Mouse (Mus musculus) c-Kit-positive CD71-positive TER-119-negative erythroid progenitor cells, embryonic 14.5 days (primary cell): Measurements from ENCODE around the gene Fut7.

ENCODE experiments used
- DNase-seq: peaks from one replicate; pipeline ENCODE4 v3.0.0-alpha.2; 2013; ENCODE audit warnings: low read depth

Gene Fut7

GRCm38 (mm10) chr2:25425481-25425880, 2.4 kb downstream of the Fut7 start:
- no peak for DNase-seq

GRCm38 (mm10) chr2:25426721-25427191, 3.7 kb downstream of the Fut7 start:
- DNase-seq, result peak; percentile 60

DNA sequence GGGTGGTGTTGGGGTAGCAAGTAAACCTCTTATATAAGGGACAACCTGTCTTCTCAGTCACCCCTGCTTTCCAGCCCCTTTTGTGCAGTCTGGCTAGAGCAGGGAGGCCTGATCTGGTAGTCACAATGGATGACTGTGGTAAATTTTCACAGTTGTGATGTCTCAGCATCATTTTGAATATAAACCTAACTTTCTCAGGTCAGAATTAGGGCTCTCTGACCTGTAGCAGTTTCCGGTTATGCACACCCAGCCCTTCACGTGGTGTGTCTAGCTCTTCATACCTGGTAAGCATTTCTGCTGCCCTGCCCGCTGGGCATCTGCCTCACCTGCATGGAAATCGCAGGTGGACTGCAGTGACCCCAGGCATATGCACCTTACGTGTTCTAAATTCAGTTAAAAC, 4.2 kb downstream of the Fut7 start:
- DNase-seq, result no peak

DNA sequence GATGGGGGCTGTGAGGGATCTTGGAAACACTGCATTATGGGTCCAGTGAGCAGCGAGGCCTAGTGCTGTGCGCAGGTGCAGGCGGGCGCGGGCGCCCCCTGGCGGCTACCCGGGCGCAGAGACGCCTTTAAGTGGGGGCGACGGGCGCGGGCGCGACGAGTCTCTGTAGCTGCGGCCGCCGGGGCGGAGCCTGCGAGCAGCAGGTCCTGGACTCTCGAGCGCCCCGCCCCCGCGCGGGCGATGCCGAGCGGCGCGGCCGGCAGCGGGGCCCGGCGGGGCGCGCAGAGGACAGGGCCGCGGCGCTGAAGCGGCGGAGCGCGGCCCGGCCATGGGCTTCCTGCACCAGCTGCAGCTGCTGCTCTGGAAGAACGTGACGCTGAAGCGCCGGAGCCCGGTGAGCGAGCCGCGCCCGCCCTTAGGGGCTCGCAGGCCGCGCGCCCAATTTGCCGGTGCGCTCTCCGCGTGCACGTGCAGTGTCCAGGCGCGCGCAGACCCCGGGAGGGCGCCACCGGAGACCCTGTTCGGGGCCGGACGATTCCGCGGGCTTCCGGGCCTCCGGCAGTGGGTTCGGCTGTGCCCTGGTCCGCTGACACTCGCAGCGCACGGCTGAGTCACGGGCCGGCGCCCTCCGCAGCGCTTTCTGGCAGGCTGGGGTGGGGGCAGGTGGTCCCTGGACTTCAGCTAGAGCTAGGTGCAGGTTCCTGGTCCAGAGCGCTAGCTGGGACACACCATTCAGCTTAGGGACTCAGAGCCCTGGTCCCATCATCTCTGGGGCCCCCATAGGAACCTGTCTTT, 5.6 kb downstream of the Fut7 start, which contains the start of gene Abca2:
Abca2 (plus strand) TSS at position 262 of the 795 bp plus-strand sequence.
- peak; percentile 84 for DNase-seq

GRCm38 (mm10) chr2:25429435-25430180, 6.5 kb downstream of the Fut7 start:
- DNase-seq, result no peak

DNA sequence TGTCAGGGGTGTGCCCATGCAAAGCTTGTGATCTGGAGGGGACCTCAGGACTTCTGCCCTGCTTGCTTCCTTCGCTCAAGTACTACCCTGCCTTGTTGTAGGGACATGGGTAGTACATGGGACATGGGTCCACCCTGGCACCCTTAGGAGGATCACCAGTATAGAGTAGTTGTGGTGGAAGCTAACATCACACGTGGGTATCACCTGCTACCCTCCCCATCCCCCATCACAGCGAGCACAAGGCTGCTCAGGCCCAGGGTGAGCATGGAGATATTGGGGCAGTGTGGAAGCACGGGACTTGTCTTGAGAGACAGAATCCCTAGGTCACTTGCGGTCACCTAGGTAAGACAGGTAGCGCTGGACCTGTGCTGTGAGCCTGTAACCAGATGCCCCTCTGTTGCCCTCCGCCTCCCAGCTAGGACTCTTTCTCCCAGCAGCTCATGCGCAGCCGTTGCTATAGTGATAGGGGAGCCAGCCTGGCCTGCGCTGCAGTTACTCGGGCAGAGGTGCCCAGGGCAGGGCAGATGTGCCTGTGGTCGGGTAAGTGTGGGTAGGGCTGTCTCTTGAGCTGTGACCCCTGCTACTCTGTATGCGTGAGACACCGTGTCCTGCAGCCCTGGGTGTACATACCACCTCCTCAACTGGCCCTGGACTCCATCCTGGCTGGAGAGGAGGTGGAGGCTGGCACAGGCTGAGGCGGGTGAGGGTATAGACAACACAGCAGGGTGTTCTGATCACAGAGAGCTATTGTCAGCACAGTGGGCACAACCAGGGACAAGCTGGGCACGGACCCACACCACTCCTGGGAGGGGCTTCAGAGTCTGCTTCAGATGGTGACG, 7.5 kb downstream of the Fut7 start:
- no peak for DNase-seq

DNA sequence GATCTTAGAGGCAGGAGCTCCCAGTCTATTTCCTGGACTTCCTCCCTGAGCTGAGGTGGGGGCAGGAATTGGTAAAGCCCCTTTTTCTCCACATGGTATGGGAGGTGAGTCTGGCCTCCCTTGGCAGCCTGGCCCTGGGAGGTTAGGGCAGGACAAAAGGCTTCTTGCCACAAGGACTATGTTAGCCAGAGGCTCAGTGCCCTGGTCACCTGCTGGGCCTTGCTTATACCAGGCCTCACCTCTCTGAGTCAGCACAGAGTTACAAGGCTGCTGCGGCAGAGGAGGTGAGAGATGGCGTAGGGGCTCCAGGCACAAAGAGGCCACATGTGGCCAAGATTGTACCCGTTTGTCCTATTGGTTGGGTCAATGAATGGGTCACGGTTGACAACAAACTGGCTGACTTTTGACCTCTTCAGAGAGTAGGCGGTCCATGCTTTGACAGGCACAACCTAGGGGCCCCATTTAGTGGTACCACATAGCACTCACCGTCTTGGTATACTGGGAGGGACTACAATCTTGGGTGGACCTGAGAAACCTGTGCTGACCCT, 8.3 kb downstream of the Fut7 start:
- DNase-seq, result no peak

DNA sequence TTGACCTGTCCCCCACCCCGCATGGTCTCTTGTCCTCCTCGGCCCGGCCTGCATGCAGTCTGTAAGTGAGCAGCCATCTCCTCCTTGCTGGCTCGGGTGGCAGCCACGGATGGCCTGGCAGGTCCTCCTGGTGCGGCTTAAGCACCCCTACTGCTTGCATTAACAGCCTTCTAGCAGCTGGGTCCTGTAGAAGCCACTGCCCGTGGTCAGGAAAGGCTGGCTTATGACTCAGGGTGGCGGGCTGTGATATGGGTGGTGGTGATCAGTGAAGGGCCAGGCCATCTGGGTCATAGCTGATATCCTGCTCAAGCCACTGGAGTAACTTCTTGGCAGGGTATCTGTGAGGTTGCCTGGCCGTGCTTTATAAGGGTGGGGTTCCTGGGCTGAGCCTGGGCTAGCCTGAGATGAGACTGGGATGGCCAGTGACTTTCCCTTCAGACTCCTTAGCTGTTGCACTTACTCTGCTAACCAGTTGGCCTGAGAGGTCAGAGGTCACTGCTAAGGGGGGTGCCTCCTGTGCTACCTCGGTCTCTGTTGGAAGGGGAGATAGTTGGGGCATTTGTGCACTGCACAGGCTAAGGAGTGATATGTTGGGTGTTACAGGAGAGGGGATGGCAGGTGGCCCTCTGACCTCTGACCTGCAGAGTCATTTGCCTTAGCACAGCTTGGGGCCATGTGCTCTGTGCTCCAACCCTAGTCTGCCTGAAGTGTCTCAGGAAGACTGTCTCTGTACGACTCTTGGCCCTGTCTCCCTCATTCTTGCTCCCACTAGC, 9.4 kb downstream of the Fut7 start:
- no peak for DNase-seq

DNA sequence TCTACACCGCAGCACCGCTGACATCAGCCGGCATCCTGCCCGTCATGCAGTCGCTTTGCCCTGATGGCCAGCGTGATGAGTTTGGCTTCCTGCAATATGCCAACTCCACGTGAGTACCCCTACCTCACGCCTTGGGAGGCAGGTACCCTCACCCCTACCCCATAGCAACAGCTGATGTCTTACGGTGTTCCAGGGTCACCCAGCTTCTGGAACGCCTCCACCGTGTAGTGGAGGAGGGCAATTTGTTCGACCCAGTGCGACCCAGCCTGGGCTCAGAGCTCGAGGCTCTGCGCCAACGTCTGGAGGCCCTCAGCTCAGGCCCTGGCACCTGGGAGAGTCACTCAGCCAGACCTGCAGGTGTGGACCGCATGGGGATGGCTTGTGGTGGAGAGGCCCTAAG, 10.0 kb downstream of the Fut7 start:
- no peak for DNase-seq

DNA sequence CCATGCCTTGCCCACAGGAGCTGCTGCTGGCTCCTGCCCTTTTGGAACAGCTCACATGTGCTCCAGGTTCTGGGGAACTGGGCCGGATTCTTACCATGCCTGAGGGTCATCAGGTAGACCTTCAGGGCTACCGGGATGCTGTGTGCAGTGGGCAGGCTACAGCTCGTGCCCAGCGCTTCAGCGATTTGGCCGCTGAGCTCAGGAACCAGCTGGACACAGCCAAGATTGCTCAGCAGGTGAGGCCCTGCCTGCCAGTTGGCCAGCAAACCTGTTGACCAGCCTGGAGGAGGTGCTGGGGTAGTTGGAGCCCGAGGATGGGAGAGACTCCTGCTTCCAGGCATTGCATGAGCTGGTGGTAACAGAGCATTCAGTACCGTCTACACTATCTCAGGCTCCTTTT, 11.2 kb downstream of the Fut7 start:
- DNase-seq, result no peak

- DNase-seq, result no peak
Observed at GRCm38 (mm10) chr2:25436286-25436820, 13.3 kb downstream of the Fut7 start.

DNA sequence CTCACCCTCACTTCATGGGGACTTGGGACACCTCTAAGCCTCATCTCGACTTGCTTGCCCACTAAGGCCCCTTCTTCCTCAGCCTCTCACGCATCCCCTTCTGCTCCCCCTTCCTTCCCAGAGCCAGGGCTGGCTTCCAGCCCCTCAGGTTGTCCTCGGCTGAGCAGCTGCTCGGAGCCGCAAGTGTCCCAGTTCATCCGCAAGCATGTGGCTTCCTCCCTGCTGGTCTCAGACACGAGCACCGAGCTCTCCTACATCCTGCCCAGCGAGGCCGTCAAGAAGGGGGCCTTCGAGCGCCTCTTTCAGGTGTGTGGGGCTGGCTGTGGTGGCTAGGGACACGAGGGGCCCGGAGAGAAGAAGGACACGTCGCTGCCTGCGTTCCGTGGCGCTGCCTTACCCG, 18.0 kb downstream of the Fut7 start:
- DNase-seq, result no peak

DNA sequence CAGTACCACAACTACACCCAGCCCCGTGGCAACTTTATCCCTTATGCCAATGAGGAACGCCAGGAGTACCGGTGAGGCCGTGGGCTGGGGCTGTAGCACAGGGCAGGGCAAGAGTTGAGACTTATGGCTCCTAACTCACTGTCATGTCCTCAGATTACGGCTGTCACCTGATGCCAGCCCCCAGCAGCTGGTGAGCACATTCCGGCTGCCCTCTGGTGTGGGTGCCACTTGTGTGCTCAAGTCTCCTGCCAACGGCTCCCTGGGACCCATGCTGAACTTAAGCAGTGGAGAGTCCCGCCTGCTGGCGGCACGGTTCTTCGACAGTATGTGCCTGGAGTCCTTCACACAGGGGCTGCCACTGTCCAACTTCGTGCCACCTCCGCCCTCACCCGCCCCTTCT, 19.6 kb downstream of the Fut7 start:
- DNase-seq, result no peak

DNA sequence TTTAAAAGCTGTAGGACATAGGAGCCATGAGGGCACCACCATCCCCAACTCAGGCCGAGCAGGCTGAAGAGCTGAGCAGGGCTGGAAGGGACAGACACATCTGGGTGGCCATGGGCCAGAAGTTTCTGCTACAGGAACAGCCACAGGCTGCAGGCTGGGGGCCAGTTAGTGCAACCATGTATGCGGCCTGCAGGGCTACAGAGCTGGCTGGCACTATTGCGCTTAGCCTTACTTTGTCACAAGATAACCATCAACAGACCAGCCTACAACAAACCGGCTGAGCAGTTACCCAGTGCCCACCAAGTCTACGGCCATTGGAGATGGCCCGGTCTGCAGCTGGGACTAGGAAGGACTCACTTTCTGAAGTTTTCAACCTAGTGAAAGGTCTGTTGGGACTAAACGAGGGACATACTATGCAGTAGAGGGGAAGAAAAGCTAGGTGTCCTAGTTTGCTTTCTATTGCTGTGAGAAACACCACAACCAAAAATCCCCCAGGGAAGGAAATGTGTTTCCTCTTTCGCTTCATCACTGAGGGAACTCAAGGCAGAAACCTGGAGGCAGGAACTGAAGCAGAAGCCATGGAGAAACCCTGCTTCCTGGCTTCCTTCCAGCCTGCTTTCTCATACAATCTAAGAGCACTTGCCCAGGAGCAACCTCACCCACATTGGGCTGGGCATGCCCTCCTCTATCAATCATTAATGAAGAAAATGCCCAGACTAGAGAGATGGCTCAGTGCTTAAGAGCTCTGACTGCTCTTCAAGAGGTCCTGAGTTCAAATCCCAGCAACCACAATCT, 28.0 kb downstream of the Fut7 start:
- DNase-seq, result no peak

DNA sequence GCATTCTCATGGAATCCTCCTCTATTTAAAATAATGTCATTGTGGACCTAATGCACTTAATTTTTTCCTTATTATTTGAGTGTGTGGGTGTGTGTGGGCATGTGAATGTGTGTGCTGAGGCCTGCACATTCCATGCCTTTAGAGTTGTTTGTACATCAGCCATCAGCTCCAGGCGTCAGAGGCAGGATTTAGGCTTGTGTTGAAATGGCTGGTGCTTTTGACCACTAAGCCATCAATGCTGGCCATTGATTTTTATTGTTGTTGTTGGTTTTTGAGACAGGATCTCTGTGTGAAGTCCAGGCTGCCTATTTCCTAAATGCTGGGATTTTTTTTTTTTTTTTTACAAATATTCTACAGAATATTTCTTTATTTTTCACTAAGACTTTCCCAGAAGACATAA, 29.9 kb downstream of the Fut7 start:
- DNase-seq, result no peak

GRCm38 (mm10) chr2:25456205-25456953, 33.3 kb downstream of the Fut7 start, which contains the start of gene Clic3:
Gene Clic3 (plus strand): TSS chr2:25456838.
- DNase-seq, result no peak

DNA sequence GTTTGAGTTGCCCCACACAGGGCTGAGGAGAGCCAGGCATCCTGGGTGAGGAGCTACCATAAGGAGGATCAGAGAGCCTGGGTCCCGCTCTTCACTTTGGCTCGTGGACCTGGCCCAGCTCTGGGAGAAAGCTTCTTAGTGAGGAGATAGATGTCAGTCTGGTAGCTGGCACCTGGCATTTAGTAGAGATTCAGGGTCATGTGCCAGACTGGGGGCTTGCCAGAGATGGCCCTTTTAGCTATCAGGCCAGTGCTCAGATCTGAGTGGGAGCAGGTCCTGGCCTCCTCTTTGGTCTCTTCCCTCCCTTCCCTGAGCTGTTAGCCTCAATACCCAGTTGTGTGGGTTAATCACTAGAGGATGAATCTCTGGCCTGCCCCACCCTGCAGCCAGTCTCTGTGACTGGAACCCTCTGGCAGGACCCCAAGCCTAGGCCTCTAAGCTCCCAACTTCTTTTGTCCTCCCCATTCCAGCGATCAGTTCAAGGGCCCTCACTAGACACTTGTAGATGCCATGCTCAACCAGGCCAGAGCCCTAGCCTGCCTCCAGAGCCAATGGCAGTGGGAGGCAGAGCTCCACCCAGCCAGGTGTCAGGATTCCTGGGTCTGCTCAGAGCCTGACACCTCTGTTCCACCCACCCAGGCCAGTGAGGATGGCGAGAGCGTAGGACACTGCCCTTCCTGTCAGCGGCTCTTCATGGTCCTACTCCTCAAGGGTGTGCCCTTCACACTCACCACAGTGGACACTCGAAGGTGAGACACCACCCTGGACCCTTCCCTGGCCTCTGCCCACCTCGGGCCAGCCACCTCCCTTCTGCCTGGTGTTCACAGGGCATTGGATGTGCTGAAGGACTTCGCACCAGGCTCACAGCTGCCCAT, 34.2 kb downstream of the Fut7 start:
- DNase-seq, result no peak

GRCm38 (mm10) chr2:25458911-25459310, 35.8 kb downstream of the Fut7 start:
- no peak for DNase-seq
